Mouse (Mus musculus) gastrocnemius, postnatal 14 days (tissue): ENCODE measurements around the gene Rtkn. TPM values are rescaled to one million over a fixed set of nuclear protein-coding genes. Genes with fewer than 3 reads are reported as not detected.
A peak's percentile ranks its signal among the peaks of the same experiment; 100 is the strongest.
"Not testable (repeated sequence)": the region's sequence is repeated elsewhere in the genome, so short reads cannot be mapped to it uniquely, and the experiment has no call there.

Experiments used
- DNase-seq: peaks from one replicate; pipeline ENCODE4 v3.0.0; 2021; ENCODE audit warnings: mixed read lengths
- intact Hi-C: fragments of 180-260 bp; cut with DNase I; formaldehyde crosslinking; loops from one replicate; pipeline ENCODE4 v1.15.1; 2025; ENCODE audit warnings: low total_unique reads
- total RNA-seq, 2 experiments: library from RNA; stranded (reverse); gene quantifications; 2 replicates each; pipeline ENCODE4 v1.2.3; 2021

Gene Rtkn
- total RNA-seq, 2 experiments from 2014 or later, result 13.0 to 16.5 TPM

- intact Hi-C loops, result no loop called here
- no peak for DNase-seq
These were observed 1.0 kb upstream of the Rtkn start for GRCm38 (mm10) chr6:83134226-83134625.

DNA sequence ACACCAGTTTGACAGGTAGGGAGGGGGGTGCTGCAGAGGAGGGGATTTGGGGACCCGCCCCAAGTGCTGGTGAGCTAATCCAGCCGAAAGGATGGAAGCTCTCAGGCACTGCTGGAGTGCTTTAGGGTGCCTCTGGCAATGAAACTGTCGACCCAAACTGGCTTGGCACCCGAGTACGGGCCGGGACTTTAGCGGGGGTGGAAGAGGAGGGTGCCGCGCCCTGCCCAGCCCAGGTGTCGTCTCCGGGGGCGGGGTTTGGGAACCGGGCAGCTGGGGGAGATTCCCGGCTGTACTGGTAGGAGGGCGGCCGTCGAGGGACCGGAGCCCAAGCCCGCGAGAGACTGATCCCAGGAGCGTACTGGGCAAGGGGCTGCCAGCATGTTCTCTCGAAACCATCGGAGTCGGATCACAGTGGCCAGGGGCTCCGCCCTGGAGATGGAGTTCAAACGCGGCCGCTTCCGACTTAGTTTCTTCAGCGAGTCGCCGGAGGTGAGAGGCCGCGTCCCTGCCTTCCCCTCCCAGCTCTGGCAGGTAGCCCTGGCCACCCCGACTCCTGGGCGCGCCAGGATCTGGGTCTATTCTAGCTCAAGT is 403 bp downstream of the Rtkn start:
- intact Hi-C loops, result no loop called here
- peak; percentile 71 for DNase-seq

DNA sequence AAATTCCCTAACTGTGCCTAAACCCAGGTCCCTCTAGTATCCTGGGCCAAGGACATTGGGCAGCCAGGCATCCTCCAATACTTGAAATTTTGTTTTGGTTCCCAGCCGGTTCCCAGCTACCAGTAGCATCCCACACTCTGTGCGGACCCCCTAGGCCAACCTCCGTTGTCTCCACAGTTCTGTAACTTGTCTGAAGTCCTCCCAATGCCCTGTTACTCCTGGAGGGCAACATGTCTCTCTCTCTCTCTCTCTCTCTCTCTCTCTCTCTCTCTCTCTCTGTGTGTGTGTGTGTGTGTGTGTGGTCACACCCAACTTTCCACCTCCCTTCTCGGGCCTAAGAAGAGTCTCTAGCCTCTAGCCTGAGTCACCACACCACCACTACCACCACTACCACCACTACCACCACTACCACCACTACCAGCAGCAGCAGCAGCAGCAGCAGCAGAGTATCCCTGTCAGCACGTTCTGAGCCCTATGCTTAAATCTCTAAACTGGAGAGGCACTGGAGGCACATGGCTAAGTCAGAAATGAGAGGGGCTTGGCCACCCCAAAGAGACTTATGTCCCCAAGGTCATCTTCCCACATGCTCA is 1.1 kb downstream of the Rtkn start:
- DNase-seq, result no peak
- intact Hi-C loops, result no loop called here

GRCm38 (mm10) chr6:83136881-83137575 is 1.8 kb downstream of the Rtkn start:
- intact Hi-C loops, result no loop called here
- peak; percentile 89 for DNase-seq

GRCm38 (mm10) chr6:83137576-83137950 is 2.3 kb downstream of the Rtkn start:
- DNase-seq, result peak; percentile 96
- intact Hi-C loops, result no loop called here

- intact Hi-C loops, result no loop called here
- DNase-seq, result no peak
These were observed 2.8 kb downstream of the Rtkn start for GRCm38 (mm10) chr6:83138056-83138455.

- intact Hi-C loops, result no loop called here
- no peak for DNase-seq
These were observed 4.8 kb downstream of the Rtkn start for GRCm38 (mm10) chr6:83140044-83140443.

GRCm38 (mm10) chr6:83141636-83142035 is 6.4 kb downstream of the Rtkn start:
- peak; percentile 31 for DNase-seq

DNA sequence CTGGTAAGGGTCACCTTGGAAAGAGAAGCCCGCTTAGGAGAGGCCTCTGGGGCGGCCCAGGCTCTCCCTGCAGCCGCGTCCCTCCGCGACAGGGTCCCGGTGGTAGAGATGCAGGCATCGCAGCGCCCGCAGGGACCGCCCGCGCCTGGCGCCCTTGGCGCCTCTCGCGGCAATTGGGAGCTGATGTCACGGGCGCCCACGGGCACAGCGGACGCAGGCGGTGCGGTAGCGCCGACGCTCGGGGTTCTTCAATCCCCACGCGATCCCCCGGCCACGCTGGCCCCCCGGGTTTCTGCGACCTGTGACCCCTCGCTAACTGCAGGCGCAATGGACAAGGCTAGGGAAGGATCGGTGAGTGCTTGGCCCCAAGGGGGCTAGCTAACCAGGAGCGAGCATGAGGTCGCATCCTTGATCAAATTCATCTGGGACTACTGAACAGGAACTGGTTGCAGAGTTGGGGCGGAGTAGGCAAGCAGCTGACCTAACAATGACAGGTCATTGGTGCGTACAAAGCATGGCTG is 7.0 kb downstream of the Rtkn start:
- intact Hi-C loops, result no loop called here
- no peak for DNase-seq

More at GRCm38 (mm10) chr6:83141636-83142035, 6.4 kb downstream of the Rtkn start:
- intact Hi-C loops, result no loop called here

GRCm38 (mm10) chr6:83142886-83143285 is 7.6 kb downstream of the Rtkn start:
- DNase-seq, result no peak

DNA sequence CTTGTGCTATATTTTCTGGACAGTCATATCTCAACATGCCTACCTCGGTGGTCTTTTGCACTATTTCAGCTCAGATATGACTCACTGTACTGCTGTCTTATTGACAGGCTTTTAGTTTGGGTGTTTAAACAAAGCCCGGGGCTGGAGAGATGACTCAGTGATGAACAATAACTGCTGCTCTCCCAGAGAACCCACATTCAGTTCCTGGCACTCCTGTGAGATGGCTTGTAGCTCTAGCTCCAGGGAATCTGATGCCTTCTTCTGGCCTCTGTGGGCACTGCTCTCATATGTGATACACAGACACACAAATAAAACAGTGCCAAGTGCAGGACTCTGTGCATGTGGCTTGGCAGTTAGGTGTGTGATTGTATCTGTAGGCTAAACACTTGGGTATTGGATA is 9.9 kb downstream of the Rtkn start:
- no peak for DNase-seq
- intact Hi-C loops, result no loop called here

More at GRCm38 (mm10) chr6:83142886-83143285, 7.6 kb downstream of the Rtkn start:
- intact Hi-C loops, result no loop called here

DNA sequence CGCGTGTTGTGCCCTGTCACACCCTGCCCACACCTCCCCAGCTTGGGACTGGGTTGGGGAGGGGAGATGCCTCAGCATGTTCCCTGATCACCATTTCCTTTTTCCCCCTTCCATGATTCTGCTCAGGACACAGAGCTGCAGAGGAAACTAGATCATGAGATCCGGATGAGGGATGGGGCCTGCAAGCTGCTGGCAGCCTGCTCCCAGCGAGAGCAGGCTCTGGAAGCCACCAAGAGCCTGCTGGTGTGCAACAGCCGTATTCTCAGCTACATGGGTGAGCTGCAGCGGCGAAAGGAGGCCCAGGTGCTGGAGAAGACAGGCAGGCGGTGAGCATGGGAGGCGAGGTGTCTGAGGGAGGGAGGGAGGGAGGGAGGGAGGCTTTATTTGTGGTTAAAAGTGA is 10.5 kb downstream of the Rtkn start:
- no peak for DNase-seq
- intact Hi-C loops, result no loop called here

DNA sequence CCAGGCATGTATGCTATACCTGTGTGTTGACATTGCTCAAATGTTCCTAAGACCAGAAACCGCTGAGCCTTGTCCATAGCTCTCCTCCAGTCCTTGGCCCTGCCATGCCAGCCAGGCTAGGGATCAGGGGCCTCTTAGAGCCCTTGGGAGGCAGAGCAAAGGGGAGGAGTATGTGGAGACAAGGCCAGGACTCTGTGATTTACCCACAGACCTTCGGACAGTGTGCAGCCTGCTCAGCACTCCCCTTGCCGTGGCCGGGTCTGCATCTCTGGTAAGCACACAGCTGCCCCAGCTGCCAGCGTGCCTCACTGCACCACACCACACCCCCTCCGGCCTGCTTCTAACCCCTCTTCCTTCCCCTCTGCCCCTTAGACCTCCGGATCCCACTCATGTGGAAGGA is 12.0 kb downstream of the Rtkn start:
- DNase-seq, result no peak
- intact Hi-C loops, result no loop called here

DNA sequence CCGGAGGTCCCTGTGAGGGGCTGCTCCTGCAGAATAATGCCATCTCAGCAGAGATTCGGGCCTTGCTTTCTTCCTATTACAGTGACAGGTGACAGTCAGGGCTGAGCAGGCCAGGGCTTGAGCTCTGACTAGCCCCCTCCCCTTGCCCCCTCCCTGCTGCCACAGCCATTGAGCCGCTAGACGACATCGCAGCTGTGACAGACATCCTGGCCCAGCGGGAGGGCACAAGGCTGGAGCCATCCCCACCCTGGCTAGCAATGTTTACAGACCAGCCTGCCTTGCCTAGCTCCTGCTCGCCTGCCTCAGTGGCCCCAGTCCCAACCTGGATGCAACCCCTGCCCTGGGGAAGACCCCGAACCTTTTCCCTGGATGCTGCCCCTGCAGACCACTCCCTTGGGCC is 16.5 kb downstream of the Rtkn start:
- no peak for DNase-seq
- intact Hi-C loops, result no loop called here

GRCm38 (mm10) chr6:83153038-83153437 is 17.8 kb downstream of the Rtkn start:
- DNase-seq, result no peak
- intact Hi-C loops, result no loop called here

GRCm38 (mm10) chr6:83153485-83153884 is 18.2 kb downstream of the Rtkn start:
- intact Hi-C loops, result no loop called here
- no peak for DNase-seq

DNA sequence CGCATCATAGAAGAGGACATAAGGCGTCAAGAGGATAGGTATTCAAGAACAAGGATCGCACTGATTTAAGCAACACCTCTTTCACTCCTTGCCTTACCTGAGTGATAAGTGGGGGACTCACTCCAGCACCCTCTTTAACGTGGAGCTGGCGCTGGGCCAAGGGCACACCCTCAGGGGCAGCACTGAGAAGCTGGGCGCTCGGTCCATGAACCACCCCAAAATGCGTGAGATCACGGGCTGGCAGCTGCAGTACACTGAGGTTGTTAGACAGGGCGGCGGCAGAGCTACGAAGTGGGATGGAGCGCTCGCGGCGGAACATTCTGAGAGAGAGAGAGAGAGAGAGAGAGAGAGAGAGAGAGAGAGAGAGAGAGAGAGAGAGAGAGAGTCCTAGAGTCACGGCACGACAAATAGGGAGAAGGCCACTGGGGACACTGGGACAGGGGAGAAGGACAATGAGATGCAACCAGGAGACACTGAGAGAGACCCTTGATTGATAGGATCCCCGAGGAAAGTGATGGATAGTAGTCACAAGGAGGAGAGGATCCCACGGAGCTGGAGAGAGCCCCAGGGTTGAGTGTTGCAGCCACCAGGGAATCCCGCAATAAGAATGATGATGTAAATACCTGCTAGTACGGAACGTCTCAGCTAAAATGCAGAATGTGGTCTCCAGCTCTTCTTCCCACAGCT is 20.4 kb downstream of the Rtkn start:
- DNase-seq, result no peak
- intact Hi-C loops, result no loop called here

GRCm38 (mm10) chr6:83156259-83156684 is 21.0 kb downstream of the Rtkn start, which contains the start of the genes Wdr54 and 1700003E16Rik:
Gene Wdr54, minus strand, starts transcription at chr6:83156397.
Gene 1700003E16Rik, plus strand, starts transcription at chr6:83156404.
- intact Hi-C loops, result no loop called here
- peak; percentile 54 for DNase-seq

DNA sequence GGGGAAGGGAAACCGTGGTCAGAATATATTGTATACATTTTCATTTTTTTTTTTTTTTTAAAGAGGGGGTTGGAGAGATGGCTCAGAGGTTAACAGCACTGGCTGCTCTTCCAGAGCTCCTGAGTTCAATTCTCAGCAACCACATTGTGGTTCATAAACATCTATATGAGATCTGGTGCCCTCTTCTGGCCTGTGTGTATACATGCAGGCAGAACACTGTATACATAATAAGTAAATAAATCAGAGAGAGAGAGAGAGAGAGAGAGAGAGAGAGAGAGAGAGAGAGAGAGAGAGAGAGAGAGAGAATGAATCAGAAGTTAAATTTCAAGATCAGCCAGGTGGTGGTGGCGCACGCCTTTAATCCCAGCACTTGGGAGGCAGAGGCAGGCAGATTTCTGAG is 24.2 kb downstream of the Rtkn start:
- intact Hi-C loops, DNase-seq: not testable (repeated sequence)

- DNase-seq, result no peak
- intact Hi-C loops, result loop anchor here (5.0 kb wide), 1 partner anchor 44 kb away; the partner anchor contains the start of gene Mogs
These were observed 26.2 kb downstream of the Rtkn start for GRCm38 (mm10) chr6:83161442-83161841.
